Mouse (Mus musculus) small intestine, adult 2 months (tissue): Measurements from ENCODE around the gene Hacd3.

Experiments used
- CTCF ChIP-seq: fragments of 200-500 bp; IDR thresholded peaks from 2 replicates; pipeline ENCODE4 v1.5.1; 2012; ENCODE audit warnings: low read depth, mild to moderate bottlenecking, control low read depth, inconsistent platforms, low read length, moderate library complexity, mixed read lengths; ENCODE audit not compliant: insufficient replicate concordance, insufficient read length; ENCODE audit errors: extremely low read depth
- POLR2A ChIP-seq: fragments of 200-500 bp; IDR thresholded peaks from 2 replicates; pipeline ENCODE4 v1.6.1; 2012; ENCODE audit warnings: low read depth, mild to moderate bottlenecking, control low read depth, inconsistent platforms, low read length, moderate library complexity

- TF ChIP-seq CTCF (no peak), POLR2A (no peak)
Observed at GRCm38 (mm10) chr9:64947483-64948095, 73.9 kb downstream of the Hacd3 start.
